Mouse (Mus musculus): ENCODE measurements at regions not wholly inside any gene's neighbourhood (a gene's known extent, or its start where the extent isn't known, plus 50 kb on each side); places are given as distances from the start of the nearest gene placed in this dataset.

DNA sequence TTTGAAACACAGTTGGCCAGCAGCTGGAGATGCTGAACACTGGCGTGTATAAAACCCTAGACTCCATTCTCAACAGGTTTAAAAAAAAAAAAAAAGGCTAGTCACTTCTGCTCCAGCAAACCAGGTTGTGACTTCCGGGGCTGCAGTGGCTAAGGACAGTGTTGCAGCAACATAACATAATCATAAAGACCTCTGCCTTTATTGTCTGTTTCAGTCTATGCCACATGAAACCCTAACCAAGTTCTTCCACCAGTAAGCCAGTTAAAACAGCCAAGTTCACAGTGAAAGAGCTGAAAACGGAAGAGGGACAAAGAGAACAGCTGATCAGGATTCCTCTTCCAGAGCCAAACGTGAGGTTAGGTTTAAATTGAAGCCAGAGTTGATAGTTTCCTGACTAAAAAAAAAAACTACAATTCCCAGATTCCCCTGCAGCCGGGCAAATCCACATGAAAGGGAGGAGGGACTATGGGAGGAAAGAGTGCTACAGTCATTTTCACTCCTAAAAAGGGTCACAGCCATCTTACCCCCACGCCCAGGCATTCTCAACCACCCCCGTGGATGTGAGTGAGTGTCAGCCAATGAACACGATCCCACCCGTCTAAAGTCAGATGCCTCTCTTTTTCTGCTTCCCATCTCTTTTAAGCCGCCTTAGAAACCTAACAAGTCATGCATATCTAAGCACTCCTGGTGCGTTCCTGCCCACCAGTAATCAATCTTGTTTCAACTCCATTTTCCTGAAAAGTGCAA, 69.8 kb upstream of the Serbp1 start:
- Histone ChIP-seq H3K27ac (replicated peaks) (peak overlapping the region; percentile 66), H3K4me3 (replicated peaks) (peak overlapping the region; percentile 42), H3K9ac (peak overlapping the region; percentile 35; the same call in 1 of the 2 replicates), H3K36me3 (replicated peaks) (no peaks in the 10 kb centered on the region), H3K9me3 (replicated peaks) (no peaks in the 10 kb centered on the region), H3K27me3 (no peaks in the 10 kb centered on the region), H3K4me2 (peak overlapping the region; percentile 62), H3K4me1 (replicated peaks) (peaks cover 62% of the 10 kb centered on the region)
- 21% methylated on average over 11 of the region's 11 CpGs for WGBS (ENCODE audit: insufficient replicate concordance)
- ATAC-seq (ENCODE audit: insufficient read depth): no peak

DNA sequence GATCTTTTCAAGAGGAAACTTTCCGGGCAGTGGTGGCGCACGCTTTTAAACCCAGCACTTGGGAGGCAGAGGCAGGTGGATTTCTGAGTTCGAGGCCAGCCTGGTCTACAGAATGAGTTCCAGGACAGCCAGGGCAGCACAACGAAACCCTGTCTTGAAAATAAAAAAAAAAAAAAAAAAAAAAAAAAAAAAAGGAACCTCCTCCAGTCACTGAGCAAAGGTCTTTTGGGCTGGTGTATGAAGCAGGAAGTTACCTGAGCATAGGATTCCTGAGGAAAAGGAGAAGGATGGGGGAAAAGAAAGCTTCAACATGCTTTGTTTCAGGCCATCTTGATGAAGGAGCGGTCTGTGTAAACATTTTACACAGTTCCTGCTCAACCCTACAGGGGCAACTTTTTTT, 72.9 kb upstream of the Serbp1 start:
- ATAC-seq (ENCODE audit: insufficient read depth): no peak
- H3K9ac ChIP-seq: no peak overlapping the region
- H3K4me1 ChIP-seq (replicated peaks): peaks cover 83% of the 10 kb centered on the region
- no peak overlapping the region for H3K4me3 ChIP-seq (replicated peaks)
- H3K36me3 ChIP-seq (replicated peaks): no peaks in the 10 kb centered on the region
- H3K9me3 ChIP-seq (replicated peaks): no peaks in the 10 kb centered on the region
- WGBS (ENCODE audit: insufficient replicate concordance): 77% methylated on average over 6 of the region's 6 CpGs
- no peaks in the 10 kb centered on the region for H3K27me3 ChIP-seq
- no peak overlapping the region for H3K4me2 ChIP-seq
- H3K27ac ChIP-seq (replicated peaks): 0 out of 2 replicates have a peak overlapping the region, but pooled peaks have one; percentile 49

DNA sequence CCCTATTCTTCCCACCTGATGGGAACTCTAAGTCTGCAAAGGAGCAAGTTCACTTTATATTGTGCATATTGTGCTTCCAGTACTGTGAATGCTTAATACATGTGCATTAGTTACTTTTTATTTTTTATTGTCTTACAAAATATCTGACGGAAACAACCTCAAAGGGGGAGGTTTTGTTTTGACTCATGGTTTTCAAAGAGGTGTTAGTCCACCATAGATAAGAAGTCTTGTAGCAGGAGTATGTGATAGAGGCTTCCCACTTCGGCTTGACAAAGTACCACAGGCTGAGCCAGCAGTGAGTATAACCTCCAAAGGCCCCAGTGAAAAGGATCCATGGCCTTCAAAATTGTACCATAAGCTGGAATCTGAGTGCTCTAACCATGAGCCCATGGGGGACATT, 74.0 kb upstream of the Serbp1 start:
- no peaks in the 10 kb centered on the region for H3K27me3 ChIP-seq
- peak overlapping the region; percentile 78 for H3K27ac ChIP-seq (replicated peaks)
- H3K4me1 ChIP-seq (replicated peaks): peaks cover 83% of the 10 kb centered on the region
- peak overlapping the region; percentile 17; the same call in 1 of the 2 replicates for H3K9ac ChIP-seq
- WGBS (ENCODE audit: insufficient replicate concordance): 24% methylated on average over 2 of the region's 2 CpGs
- no peak overlapping the region for H3K4me2 ChIP-seq
- no peaks in the 10 kb centered on the region for H3K9me3 ChIP-seq (replicated peaks)
- H3K4me3 ChIP-seq (replicated peaks): no peak overlapping the region
- no peaks in the 10 kb centered on the region for H3K36me3 ChIP-seq (replicated peaks)
- no peak for ATAC-seq (ENCODE audit: insufficient read depth)

DNA sequence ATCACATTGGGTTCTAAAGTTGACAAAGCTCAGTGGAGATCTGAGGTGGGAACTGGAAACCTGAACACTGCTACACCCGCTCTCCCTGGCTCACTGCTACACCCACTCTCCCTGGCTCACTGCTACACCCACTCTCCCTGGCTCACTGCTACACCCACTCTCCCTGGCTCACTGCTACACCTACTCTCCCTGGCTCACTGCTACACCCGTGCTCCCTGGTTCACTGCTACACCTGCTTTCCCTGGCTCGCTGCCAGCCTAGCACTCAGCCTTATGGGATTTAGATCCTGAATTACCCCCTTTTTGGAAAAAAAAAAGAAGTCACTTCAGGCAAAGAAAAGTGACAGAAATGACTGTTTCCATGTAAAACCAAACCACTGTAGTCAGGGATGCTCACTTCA, 75.2 kb upstream of the Serbp1 start:
- no peak overlapping the region for H3K4me3 ChIP-seq (replicated peaks)
- ATAC-seq (ENCODE audit: insufficient read depth): no peak
- H3K36me3 ChIP-seq (replicated peaks): no peaks in the 10 kb centered on the region
- peak overlapping the region; percentile 62 for H3K4me2 ChIP-seq
- H3K27me3 ChIP-seq: no peaks in the 10 kb centered on the region
- WGBS (ENCODE audit: insufficient replicate concordance): 39% methylated on average over 3 of the region's 3 CpGs
- H3K4me1 ChIP-seq (replicated peaks): peaks cover 81% of the 10 kb centered on the region
- H3K9me3 ChIP-seq (replicated peaks): no peaks in the 10 kb centered on the region
- peak overlapping the region; percentile 6; the same call in 1 of the 2 replicates for H3K9ac ChIP-seq
- peak overlapping the region; percentile 97 for H3K27ac ChIP-seq (replicated peaks)

DNA sequence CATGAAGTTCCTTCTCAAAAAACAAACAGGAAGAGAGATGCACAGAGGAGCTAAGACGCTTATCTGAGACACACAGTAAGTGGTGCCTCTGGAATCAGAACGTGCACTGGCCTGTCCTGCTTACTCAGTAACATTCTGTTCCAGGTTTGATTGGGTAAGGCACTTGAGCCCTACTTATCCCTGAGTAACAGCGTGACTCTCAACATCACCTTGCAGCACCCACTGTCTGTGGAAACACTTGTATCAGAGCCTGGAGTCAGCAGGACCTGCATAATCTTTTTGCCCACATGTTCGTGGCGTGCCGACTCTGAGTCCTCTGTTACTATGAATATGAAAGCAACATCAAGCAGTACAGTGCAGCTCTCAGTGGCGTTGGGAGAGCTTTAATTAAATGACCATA, 76.4 kb upstream of the Serbp1 start:
- Histone ChIP-seq H3K27ac (replicated peaks) (peak overlapping the region; percentile 97), H3K27me3 (no peaks in the 10 kb centered on the region), H3K4me1 (replicated peaks) (peaks cover 77% of the 10 kb centered on the region), H3K36me3 (replicated peaks) (no peaks in the 10 kb centered on the region), H3K9ac (peak overlapping the region; percentile 33), H3K4me2 (peak overlapping the region; percentile 62), H3K4me3 (replicated peaks) (peak overlapping the region; percentile 21), H3K9me3 (replicated peaks) (no peaks in the 10 kb centered on the region)
- 13% methylated on average over 7 of the region's 7 CpGs for WGBS (ENCODE audit: insufficient replicate concordance)
- peak; percentile 97 for ATAC-seq (ENCODE audit: insufficient read depth)

DNA sequence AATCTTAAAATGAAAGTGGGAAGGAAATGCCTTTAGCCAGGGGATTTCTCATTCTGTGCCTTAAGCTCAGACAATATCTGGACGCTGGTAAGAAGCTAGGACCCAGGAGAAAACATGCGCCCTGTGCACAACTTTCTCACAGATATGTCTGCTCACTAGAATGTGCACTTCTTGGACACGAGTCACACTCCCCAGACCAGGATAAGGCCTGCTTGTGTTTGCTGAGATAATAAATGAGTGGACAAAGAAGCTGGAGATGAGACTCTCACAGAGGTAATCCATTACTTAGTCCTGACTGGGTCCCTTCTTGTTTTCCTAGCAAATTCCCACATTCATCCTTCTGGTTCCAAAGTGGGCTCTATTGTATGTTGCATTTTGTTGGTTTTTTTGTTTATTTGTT, 77.4 kb upstream of the Serbp1 start:
- 33% methylated on average over 3 of the region's 3 CpGs for WGBS (ENCODE audit: insufficient replicate concordance)
- no peaks in the 10 kb centered on the region for H3K9me3 ChIP-seq (replicated peaks)
- peaks cover 71% of the 10 kb centered on the region for H3K4me1 ChIP-seq (replicated peaks)
- no peaks in the 10 kb centered on the region for H3K27me3 ChIP-seq
- no peak for ATAC-seq (ENCODE audit: insufficient read depth)
- H3K27ac ChIP-seq (replicated peaks): peak overlapping the region; percentile 97
- peak overlapping the region; percentile 62 for H3K4me2 ChIP-seq
- no peaks in the 10 kb centered on the region for H3K36me3 ChIP-seq (replicated peaks)
- 0 out of 2 replicates have a peak overlapping the region, but pooled peaks have one; percentile 36 for H3K9ac ChIP-seq
- H3K4me3 ChIP-seq (replicated peaks): no peak overlapping the region

DNA sequence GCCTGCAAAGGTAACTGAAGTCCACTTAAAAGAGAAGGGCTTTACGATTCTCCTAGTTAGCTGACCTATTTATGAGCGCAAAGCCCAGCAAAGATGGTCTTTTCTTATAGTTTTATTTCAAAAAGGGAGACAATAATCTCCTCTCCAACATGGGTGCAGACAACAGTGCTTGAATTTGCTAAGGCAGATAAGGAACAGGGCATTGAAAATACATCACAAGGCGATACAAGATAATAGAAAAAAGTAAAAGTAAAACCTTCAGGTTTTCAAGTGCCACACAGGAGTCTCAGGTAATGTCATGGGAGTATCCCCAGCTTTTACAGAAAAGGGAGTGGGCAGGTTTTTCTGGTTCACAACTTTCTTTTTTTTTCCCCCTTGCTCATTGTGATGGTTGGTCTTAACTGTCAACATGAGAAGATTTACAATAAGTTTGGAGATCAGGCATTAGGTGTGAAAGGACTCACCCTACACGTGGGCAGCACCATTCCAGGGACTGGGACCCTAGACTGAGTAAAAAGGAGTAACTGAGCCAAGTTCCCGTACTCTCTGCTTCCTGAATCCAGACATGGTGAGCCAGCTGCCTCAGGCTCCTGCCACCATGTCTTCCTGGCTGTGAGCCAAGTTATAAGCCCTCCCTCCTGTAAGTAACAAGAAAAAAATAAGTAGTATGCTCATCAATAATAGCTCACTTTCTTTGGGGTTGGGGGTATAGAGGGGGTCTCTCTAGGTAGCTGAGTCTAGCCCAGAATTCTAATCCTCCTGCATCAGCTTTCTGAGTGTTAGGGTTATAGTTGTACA, 78.1 kb upstream of the Serbp1 start:
- Histone ChIP-seq H3K9me3 (replicated peaks) (no peaks in the 10 kb centered on the region), H3K4me1 (replicated peaks) (peaks cover 65% of the 10 kb centered on the region), H3K27me3 (no peaks in the 10 kb centered on the region), H3K4me3 (replicated peaks) (no peak overlapping the region), H3K36me3 (replicated peaks) (no peaks in the 10 kb centered on the region), H3K9ac (peak overlapping the region; percentile 36), H3K4me2 (peak overlapping the region; percentile 62), H3K27ac (replicated peaks) (peak overlapping the region; percentile 97)
- ATAC-seq (ENCODE audit: insufficient read depth): no peak
- 48% methylated on average over 5 of the region's 5 CpGs for WGBS (ENCODE audit: insufficient replicate concordance)

DNA sequence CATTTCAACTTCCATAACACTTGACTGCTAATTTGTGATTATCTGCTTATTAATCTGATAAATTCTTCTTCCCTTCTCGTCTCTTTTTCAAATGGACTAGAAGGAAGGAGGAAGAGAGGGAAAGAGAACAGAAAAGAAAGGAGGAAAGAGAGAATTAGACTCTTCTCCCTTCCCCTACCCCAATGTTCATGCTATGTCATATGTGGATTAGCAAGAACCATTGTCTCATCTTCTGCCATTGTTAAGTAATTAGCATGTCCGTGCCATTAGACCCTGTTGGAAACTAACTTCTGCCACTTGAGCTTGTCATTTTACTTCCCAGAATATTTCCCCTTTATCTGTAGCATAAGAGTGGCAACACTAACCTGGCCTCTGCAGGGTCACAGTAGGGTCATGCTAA, 78.8 kb upstream of the Serbp1 start:
- Histone ChIP-seq H3K9me3 (replicated peaks) (no peaks in the 10 kb centered on the region), H3K36me3 (replicated peaks) (no peaks in the 10 kb centered on the region), H3K9ac (peak overlapping the region; percentile 36), H3K27ac (replicated peaks) (peak overlapping the region; percentile 97), H3K4me2 (peak overlapping the region; percentile 62), H3K4me1 (replicated peaks) (peaks cover 58% of the 10 kb centered on the region), H3K27me3 (no peaks in the 10 kb centered on the region), H3K4me3 (replicated peaks) (no peak overlapping the region)
- ATAC-seq (ENCODE audit: insufficient read depth): no peak
- WGBS (ENCODE audit: insufficient replicate concordance): 8% methylated on average over 2 of the region's 2 CpGs

DNA sequence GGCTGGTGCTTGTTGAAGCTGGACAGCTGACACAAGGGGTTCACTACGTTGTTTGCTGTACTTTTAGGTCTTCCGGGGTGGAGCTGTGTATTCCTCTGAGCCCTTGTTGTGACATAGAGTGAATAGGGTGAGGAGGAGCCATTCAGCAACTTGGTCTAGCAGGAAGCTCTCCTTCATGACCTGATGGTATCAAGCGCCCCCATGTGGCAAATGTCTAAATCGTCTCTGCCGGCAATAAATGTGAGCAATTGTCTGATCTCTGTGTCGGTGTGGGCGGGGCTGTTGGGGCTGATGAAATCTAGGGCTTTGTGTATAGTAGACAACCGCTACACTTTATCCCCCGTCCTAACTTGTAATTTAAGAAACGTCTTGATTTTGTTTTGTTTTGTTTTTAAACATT, 79.2 kb upstream of the Serbp1 start:
- Histone ChIP-seq H3K9me3 (replicated peaks) (no peaks in the 10 kb centered on the region), H3K27me3 (no peaks in the 10 kb centered on the region), H3K36me3 (replicated peaks) (no peaks in the 10 kb centered on the region), H3K9ac (no peak overlapping the region; the same call in 1 of the 2 replicates), H3K4me3 (replicated peaks) (no peak overlapping the region), H3K4me1 (replicated peaks) (peaks cover 53% of the 10 kb centered on the region), H3K27ac (replicated peaks) (peak overlapping the region; percentile 97), H3K4me2 (peak overlapping the region; percentile 62)
- ATAC-seq (ENCODE audit: insufficient read depth): peak; percentile 1; the same call in 1 of the 2 replicates
- WGBS (ENCODE audit: insufficient replicate concordance): under 1% methylated on average over 10 of the region's 10 CpGs

DNA sequence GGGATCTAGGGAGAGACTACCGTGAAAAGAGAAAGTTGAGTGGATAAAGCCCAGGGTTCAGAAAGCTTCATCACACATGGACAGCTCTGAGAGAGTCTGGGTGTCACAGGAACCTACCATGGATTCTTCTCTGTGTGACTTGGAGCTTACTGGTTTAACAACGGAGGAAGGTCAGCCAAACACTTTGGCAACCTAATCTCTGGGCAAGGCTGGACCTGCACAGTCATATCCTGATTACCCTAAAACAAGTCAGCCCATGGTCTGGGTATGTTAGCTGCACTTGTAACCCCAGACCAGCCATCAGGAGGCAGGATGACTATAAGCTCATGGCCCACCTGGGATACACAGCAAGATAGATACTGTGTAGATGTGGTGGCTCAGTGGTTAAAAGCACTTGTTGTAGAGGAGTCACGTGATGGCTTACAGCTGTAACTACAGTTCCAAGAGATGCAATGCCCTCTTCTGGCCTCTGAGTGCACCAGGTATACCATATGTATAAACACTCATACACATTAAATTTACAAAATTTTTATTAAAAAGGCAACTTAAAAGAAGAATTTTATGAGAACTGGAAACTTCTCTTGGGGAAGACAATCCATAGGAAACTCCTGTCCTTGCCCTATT, 85.0 kb upstream of the Serbp1 start:
- H3K27me3 ChIP-seq: no peaks in the 10 kb centered on the region
- H3K9ac ChIP-seq: no peak overlapping the region
- peaks cover 22% of the 10 kb centered on the region for H3K4me1 ChIP-seq (replicated peaks)
- WGBS (ENCODE audit: insufficient replicate concordance): 58% methylated on average over 3 of the region's 3 CpGs
- no peak overlapping the region for H3K4me2 ChIP-seq
- H3K4me3 ChIP-seq (replicated peaks): no peak overlapping the region
- no peak overlapping the region for H3K27ac ChIP-seq (replicated peaks)
- no peaks in the 10 kb centered on the region for H3K9me3 ChIP-seq (replicated peaks)
- no peaks in the 10 kb centered on the region for H3K36me3 ChIP-seq (replicated peaks)
- no peak for ATAC-seq (ENCODE audit: insufficient read depth)

DNA sequence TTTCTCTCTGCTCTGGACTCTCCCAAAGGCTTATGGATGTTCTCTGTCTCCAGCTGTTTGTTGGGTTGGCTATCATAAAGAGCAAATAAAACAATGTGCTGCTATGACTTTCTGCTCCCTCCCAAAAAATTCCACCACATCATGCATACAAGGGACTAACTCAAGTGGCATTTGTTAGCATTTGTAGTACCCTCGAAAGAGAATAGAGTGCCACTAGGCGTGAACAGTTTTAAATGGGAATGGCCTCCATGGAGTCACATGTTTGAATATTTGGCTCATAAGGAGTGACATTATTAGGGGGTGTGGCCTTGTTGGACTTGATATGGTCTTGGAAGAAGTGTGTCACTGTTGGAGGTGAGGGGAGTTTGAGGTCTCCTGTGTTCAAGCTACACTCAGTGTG, 86.5 kb upstream of the Serbp1 start:
- Histone ChIP-seq H3K4me2 (no peak overlapping the region), H3K4me3 (replicated peaks) (no peak overlapping the region), H3K9ac (no peak overlapping the region), H3K36me3 (replicated peaks) (no peaks in the 10 kb centered on the region), H3K27me3 (no peaks in the 10 kb centered on the region), H3K27ac (replicated peaks) (no peak overlapping the region), H3K9me3 (replicated peaks) (no peaks in the 10 kb centered on the region), H3K4me1 (replicated peaks) (peaks cover 27% of the 10 kb centered on the region)
- ATAC-seq (ENCODE audit: insufficient read depth): no peak
- WGBS (ENCODE audit: insufficient replicate concordance): 70% methylated on average over 2 of the region's 2 CpGs
